Mouse (Mus musculus) limb, embryonic 14.5 days (tissue): ENCODE results near the gene Hirip3. TPM values are rescaled to one million over a fixed set of nuclear protein-coding genes. Genes with fewer than 3 reads are reported as not detected.

Experiments
- ATAC-seq: fragments of 200-750 bp; cut with Nextera tagmentation; 2 replicates; pipeline ENCODE4 v1.8.0; 2017; ENCODE audit warnings: low read depth, moderate number of reproducible peaks, moderate TSS enrichment; ENCODE audit not compliant: low FRiP score
- DNase-seq: peaks from one replicate; pipeline ENCODE4 v3.0.0-alpha.2; 2015; ENCODE audit warnings: low spot score
- H3K27ac ChIP-seq: fragments of 300-500 bp; sonication (generic); replicated peaks from 2 replicates; pipeline ENCODE4 v1.5.1; 2014; ENCODE audit warnings: low read depth, mild to moderate bottlenecking, low read length, moderate library complexity, mixed read lengths
- H3K27me3 ChIP-seq: fragments of 300-500 bp; sonication (generic); 2 replicates; pipeline ENCODE4 v1.6.1; 2014; ENCODE audit warnings: low read length, mixed read lengths; ENCODE audit not compliant: control insufficient read depth, insufficient read depth
- H3K36me3 ChIP-seq: fragments of 300-500 bp; sonication (generic); 2 replicates; pipeline ENCODE4 v1.6.1; 2014; ENCODE audit warnings: mild to moderate bottlenecking, low read length, moderate library complexity, mixed read lengths; ENCODE audit not compliant: control insufficient read depth, insufficient read depth
- H3K4me1 ChIP-seq: fragments of 300-500 bp; sonication (generic); 2 replicates; pipeline ENCODE4 v1.6.1; 2014; ENCODE audit warnings: antibody characterized with exemption, low read length, mixed read lengths; ENCODE audit not compliant: control insufficient read depth, insufficient read depth
- H3K4me2 ChIP-seq: fragments of 300-500 bp; sonication (generic); replicated peaks from 2 replicates; pipeline ENCODE4 v1.6.1; 2014; ENCODE audit warnings: low read depth, mild to moderate bottlenecking, low read length, moderate library complexity; ENCODE audit not compliant: severe bottlenecking
- H3K4me3 ChIP-seq: fragments of 300-500 bp; sonication (generic); replicated peaks from 2 replicates; pipeline ENCODE4 v1.5.1; 2014; ENCODE audit warnings: low read length
- H3K9ac ChIP-seq: fragments of 300-500 bp; sonication (generic); 2 replicates; pipeline ENCODE4 v1.6.1; 2014; ENCODE audit warnings: mild to moderate bottlenecking, low read depth, low read length, moderate library complexity; ENCODE audit not compliant: severe bottlenecking
- H3K9me3 ChIP-seq: fragments of 300-500 bp; sonication (generic); 2 replicates; pipeline ENCODE4 v1.6.1; 2016; ENCODE audit warnings: low read length; ENCODE audit not compliant: control insufficient read depth
- POLR2A ChIP-seq: fragments of 200-500 bp; IDR thresholded peaks from 2 replicates; pipeline ENCODE4 v1.8.0; 2012; ENCODE audit warnings: inconsistent platforms, mild to moderate bottlenecking, moderate library complexity, borderline replicate concordance; ENCODE audit not compliant: insufficient read depth, insufficient read length; ENCODE audit errors: extremely low read depth
- WGBS: fragments of 180-500 bp; shearing (Covaris S2); extraction: QIAGEN DNeasy Blood & Tissue Kit; methylation state at CpG from one replicate; pipeline ENCODE4 v1.1.7; 2014; 5-methylcytosine and 5-hydroxymethylcytosine counted together
- polyA plus RNA-seq, 2 experiments: library from polyadenylated mRNA; depleted of rRNA in 1 of 2; stranded (reverse) in 1 of 2; unstranded in 1 of 2; fragments of >200 nt; fragmentation: Nextera tagmentation in 1 of 2; extraction: Ambion mirVana in 1 of 2; gene quantifications; 2 replicates each; pipeline versions ENCODE4 v1.2.1 to v1.2.3; 2012 to 2014

Gene Hirip3
- polyA plus RNA-seq, 2 experiments = 16.1 to 120 TPM

- Histone ChIP-seq H3K4me3 (no peak overlapping the region), H3K9ac (no peak overlapping the region), H3K36me3 (peaks cover 99% of the 10 kb centered on the region), H3K27ac (no peak overlapping the region), H3K27me3 (no peaks in the 10 kb centered on the region), H3K4me1 (no peaks in the 10 kb centered on the region), H3K9me3 (no peaks in the 10 kb centered on the region), H3K4me2 (no peak overlapping the region)
- TF ChIP-seq POLR2A = no peak
- ATAC-seq (no peak), DNase-seq (no peak)
- 100% methylated on average over 2 of the region's 2 CpGs for WGBS
Measured at GRCm38 (mm10) chr7:126870520-126870891, 8.7 kb downstream of the Hirip3 start.

GRCm38 (mm10) chr7:126877239-126877638, 15.5 kb downstream of the Hirip3 start:
- ATAC-seq = no peak
- no peak overlapping the region for H3K27ac ChIP-seq
- DNase-seq = no peak
- 100% methylated on average over 1 of the region's 1 CpGs for WGBS
- no peak for TF ChIP-seq POLR2A
- H3K4me2 ChIP-seq = no peak overlapping the region
- H3K9ac ChIP-seq = no peak overlapping the region
- peaks cover 83% of the 10 kb centered on the region for H3K36me3 ChIP-seq
- H3K4me1 ChIP-seq = peaks cover 10% of the 10 kb centered on the region
- H3K9me3 ChIP-seq = no peaks in the 10 kb centered on the region
- H3K4me3 ChIP-seq = no peak overlapping the region
- H3K27me3 ChIP-seq = no peaks in the 10 kb centered on the region

GRCm38 (mm10) chr7:126881040-126881439, 19.3 kb downstream of the Hirip3 start:
- Histone ChIP-seq H3K4me3 (no peak overlapping the region), H3K27ac (0 out of 2 replicates have a peak overlapping the region, but pooled peaks have one; percentile 26), H3K27me3 (no peaks in the 10 kb centered on the region), H3K4me1 (peaks cover 24% of the 10 kb centered on the region), H3K36me3 (peaks cover 46% of the 10 kb centered on the region), H3K4me2 (peak overlapping the region; percentile 98; the same call in 1 of the 2 replicates), H3K9me3 (no peaks in the 10 kb centered on the region), H3K9ac (0 out of 2 replicates have a peak overlapping the region, but pooled peaks have one; percentile 56)
- DNase-seq = no peak
- no peak for ATAC-seq
- 75% methylated on average over 6 of the region's 6 CpGs for WGBS
- no peak for TF ChIP-seq POLR2A

- H3K9ac ChIP-seq = peak overlapping the region; percentile 56
- no peaks in the 10 kb centered on the region for H3K9me3 ChIP-seq
- no peak for ATAC-seq
- peak overlapping the region; percentile 98 for H3K4me2 ChIP-seq
- H3K27ac ChIP-seq = peak overlapping the region; percentile 81
- H3K36me3 ChIP-seq = peaks cover 18% of the 10 kb centered on the region
- peaks cover 24% of the 10 kb centered on the region for H3K4me1 ChIP-seq
- WGBS = under 1% methylated on average over 14 of the region's 15 CpGs
- no peak for DNase-seq
- no peaks in the 10 kb centered on the region for H3K27me3 ChIP-seq
- H3K4me3 ChIP-seq = peak overlapping the region; percentile 57
- no peak for TF ChIP-seq POLR2A
Measured at GRCm38 (mm10) chr7:126883731-126884181, 22.0 kb downstream of the Hirip3 start.

GRCm38 (mm10) chr7:126884286-126885164, 22.8 kb downstream of the Hirip3 start, which contains the start of gene Taok2:
Gene Taok2 (minus strand): TSS chr7:126884703.
- Histone ChIP-seq H3K27ac (peak within 1 kb of the TSS; percentile 81), H3K4me3 (peak within 1 kb of the TSS; percentile 57), H3K36me3 (peaks cover 11% of the 10 kb centered on the region), H3K27me3 (no peaks in the 10 kb centered on the region), H3K9ac (peak within 1 kb of the TSS; percentile 56), H3K4me2 (peak within 1 kb of the TSS; percentile 98), H3K9me3 (no peaks in the 10 kb centered on the region), H3K4me1 (peaks cover 24% of the 10 kb centered on the region)
- under 1% methylated on average over 54 of the region's 56 CpGs for WGBS
- ATAC-seq = peak; percentile 99
- DNase-seq = peak; percentile 98
- TF ChIP-seq POLR2A = peak; percentile 67; the same call in 1 of the 2 replicates
